Mouse (Mus musculus) ovary, adult 2 months (tissue): Measurements from ENCODE around the gene Krtap3-3. TPM values are rescaled to one million over a fixed set of nuclear protein-coding genes. Genes with fewer than 3 reads are reported as not detected.

Experiments used
- polyA plus RNA-seq: library from polyadenylated mRNA; depleted of rRNA; stranded (reverse); fragments of >200 nt; gene quantifications from 2 replicates; pipeline ENCODE4 v1.2.3, GENCODE M21; 2012; rRNA removed

Gene Krtap3-3
- not detected in 2 replicates for polyA plus RNA-seq

DNA sequence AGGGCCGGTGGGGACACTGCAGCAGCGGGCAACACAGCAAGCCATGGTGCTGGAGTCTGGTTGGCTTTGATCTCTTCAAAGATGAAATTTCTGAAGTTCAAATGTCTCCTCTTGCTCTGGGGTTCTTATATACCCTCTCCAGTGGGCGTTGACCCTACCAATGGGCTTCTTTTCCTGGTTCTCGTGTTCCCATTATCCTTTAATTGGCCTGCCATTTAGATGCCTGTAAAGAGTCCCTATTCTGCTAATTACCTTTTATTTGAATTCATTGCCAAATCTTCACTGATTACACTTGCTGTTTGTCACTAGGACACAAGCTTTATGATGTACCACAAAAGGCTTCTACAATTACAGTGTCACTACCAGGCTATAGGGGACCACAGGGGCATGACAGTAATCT, at the start of gene Krtap3-3:
Gene Krtap3-3 (minus strand): TSS at position 101 of the 400 bp plus-strand sequence.

DNA sequence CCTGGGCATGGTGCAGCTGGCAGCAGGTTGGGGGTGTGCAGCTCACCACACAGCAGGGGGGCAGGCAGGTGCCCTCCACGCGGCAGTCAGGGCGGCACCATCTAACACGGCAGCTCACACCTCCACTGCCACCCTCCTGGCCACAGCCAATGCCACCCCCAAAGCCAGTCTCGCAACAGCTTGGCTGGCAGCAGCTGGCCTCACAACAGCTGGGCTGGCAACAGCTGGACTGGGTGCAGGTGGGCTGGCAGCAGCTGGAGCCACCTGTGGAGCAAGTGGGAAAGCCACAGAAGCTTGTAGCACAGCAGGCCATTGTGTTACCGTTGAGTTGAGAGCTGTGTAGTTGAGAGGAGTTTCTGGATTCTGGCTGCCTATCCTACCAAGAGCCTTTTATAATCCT, 47.1 kb upstream of the Krtap3-3 start, which contains the start of gene Krtap9-3:
Gene Krtap9-3 (minus strand): TSS at position 364 of the 400 bp plus-strand sequence.

GRCm38 (mm10) chr11:99590981-99591380, 40.3 kb upstream of the Krtap3-3 start, which contains the start of gene Krtap1-3:
Gene Krtap1-3, minus strand, starts transcription at chr11:99591339.

DNA sequence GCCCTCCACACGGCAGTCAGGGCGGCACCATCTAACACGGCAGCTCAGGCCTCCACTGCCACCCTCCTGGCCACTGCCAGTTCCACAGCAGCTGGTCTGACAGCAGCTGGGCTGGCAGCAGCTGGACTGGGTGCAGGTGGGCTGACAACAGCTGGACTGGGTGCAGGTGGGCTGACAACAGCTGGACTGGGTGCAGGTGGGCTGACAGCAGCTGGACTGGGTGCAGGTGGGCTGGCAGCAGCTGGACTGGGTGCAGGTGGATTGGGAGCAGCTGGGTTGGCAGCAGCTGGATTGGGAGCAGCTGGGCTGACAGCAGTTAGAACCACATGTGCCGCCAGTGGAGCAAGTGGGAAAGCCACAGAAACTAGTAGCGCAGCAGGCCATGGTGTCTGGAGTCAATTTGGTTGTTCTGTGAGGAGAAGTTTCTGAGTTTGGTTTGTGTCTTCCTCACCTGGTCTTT, 32.6 kb upstream of the Krtap3-3 start, which contains the start of gene Krtap1-4:
Gene Krtap1-4 (minus strand): TSS at position 410 of the 460 bp plus-strand sequence.

DNA sequence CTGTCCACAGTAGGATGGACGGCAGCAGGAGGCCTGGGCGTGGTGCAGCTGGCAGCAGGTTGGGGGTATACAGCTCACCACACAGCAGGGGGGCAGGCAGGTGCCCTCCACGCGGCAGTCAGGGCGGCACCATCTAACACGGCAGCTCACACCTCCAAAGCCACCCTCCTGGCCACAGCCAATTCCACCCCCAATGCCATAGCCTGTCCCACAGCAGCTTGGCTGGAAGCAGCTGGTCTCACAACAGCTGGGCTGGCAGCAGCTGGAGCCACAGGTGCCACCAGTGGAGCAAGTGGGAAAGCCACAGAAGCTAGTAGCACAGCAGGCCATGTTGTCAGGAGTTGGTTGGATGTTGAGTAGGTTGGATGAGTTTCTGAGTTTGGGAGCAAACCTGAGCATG, 30.0 kb upstream of the Krtap3-3 start, which contains the start of gene Krtap1-5:
Gene Krtap1-5 (minus strand): TSS at position 381 of the 400 bp plus-strand sequence.

DNA sequence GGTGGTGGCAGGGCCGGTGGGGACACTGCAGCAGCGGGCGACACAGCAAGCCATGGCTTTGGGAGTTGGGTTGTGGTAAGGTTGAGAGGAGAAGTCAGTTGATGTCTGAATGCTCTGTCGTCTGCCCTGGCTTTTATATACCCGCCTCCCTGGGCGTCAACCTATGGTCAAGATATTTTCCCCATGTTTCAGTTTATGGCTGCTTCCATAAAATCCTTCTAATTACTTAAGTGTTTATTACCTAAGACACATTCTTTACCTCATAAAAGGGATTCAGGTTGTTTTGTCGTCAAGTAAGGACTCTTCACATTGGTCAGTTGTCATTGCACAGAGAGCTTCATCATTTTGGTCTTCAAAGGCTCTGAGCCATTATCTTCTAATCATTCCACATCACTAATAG, 15.9 kb upstream of the Krtap3-3 start, which contains the start of gene Krtap3-1:
Gene Krtap3-1 (minus strand): TSS at position 101 of the 400 bp plus-strand sequence.

GRCm38 (mm10) chr11:99559366-99559765, 8.7 kb upstream of the Krtap3-3 start, which contains the start of gene Gm11939:
Gene Gm11939, minus strand, starts transcription at chr11:99559466.

GRCm38 (mm10) chr11:99556753-99557152, 6.1 kb upstream of the Krtap3-3 start, which contains the start of gene Krtap3-2:
Gene Krtap3-2, minus strand, starts transcription at chr11:99556853.

DNA sequence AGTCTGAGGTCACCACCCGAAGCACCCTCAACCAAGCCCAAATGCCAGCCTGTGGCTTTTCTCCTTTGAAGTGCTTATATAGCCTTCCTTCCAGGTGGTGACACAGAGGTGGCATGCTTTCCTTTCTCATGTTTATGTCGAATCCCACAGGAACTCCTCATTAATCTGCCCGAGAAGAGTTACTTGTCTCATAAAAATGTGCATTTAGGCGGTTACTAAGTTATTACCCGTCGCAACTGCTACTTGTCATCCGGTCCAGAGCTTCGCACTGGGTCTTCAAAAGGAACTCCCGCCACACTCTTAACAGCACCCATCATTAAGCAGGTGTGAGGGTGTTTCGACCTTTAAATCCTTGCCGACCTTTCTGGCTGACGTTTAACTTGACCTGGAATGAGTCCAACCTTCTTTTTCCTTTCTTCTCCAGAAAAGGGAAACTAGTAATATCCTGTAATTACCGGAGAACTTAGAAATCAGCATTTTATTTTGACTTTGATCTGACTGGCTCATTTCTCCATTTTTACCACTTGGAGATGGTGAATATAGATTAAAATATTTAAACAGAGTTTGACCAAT, 29.3 kb downstream of the Krtap3-3 start, which contains the start of gene Krt39:
Gene Krt39 (minus strand): TSS at position 51 of the 573 bp plus-strand sequence.

Other genes starting within 250 kb of the Krtap3-3 start
- 0.15 TPM in 1 of 2 replicates, not detected in the other for gene Krt25, start 227.9 kb downstream of the Krtap3-3 start, polyA plus RNA-seq
- gene Krt26, start 212.9 kb downstream of the Krtap3-3 start, polyA plus RNA-seq: not detected in 2 replicates
- gene Krt27, start 199.8 kb downstream of the Krtap3-3 start, polyA plus RNA-seq: not detected in 2 replicates
- 0.08 TPM in 1 of 2 replicates, not detected in the other for gene Krt28, start 176.0 kb downstream of the Krtap3-3 start, polyA plus RNA-seq
- gene Krt10, start 161.5 kb downstream of the Krtap3-3 start, polyA plus RNA-seq: 1.5 TPM in 2 replicates
- 0.87 and 2.0 TPM in 2 replicates for gene Krt12, start 128.6 kb downstream of the Krtap3-3 start, polyA plus RNA-seq
- gene Krt20, start 112.7 kb downstream of the Krtap3-3 start, polyA plus RNA-seq: 0.58 and 0.64 TPM in 2 replicates
- gene Krt23, start 57.7 kb downstream of the Krtap3-3 start, polyA plus RNA-seq: 0.72 and 0.79 TPM in 2 replicates
- gene Krt39, start 29.5 kb downstream of the Krtap3-3 start, polyA plus RNA-seq: not detected in 2 replicates
- not detected in 2 replicates for gene Krt40, start 7.7 kb downstream of the Krtap3-3 start, polyA plus RNA-seq
- gene Krtap3-2, start 6.0 kb upstream of the Krtap3-3 start, polyA plus RNA-seq: not detected in 2 replicates
- gene Gm11939, start 8.6 kb upstream of the Krtap3-3 start, polyA plus RNA-seq: not detected in 2 replicates
- not detected in 2 replicates for gene Krtap3-1, start 15.8 kb upstream of the Krtap3-3 start, polyA plus RNA-seq
- gene Krtap1-5, start 30.2 kb upstream of the Krtap3-3 start, polyA plus RNA-seq: not detected in 2 replicates
- not detected in 2 replicates for gene Krtap1-4, start 32.8 kb upstream of the Krtap3-3 start, polyA plus RNA-seq
- not detected in 2 replicates for gene Krtap1-3, start 40.5 kb upstream of the Krtap3-3 start, polyA plus RNA-seq
- gene Krtap9-3, start 47.2 kb upstream of the Krtap3-3 start, polyA plus RNA-seq: not detected in 2 replicates
- gene Gm11938, start 52.4 kb upstream of the Krtap3-3 start, polyA plus RNA-seq: not detected in 2 replicates
- gene Gm11937, start 59.3 kb upstream of the Krtap3-3 start, polyA plus RNA-seq: not detected in 2 replicates
- gene Krtap2-4, start 64.0 kb upstream of the Krtap3-3 start, polyA plus RNA-seq: not detected in 2 replicates
- gene Gm11562, start 69.6 kb upstream of the Krtap3-3 start, polyA plus RNA-seq: 0.18 and 0.21 TPM in 2 replicates
- not detected in 2 replicates for gene Krtap4-1, start 77.4 kb upstream of the Krtap3-3 start, polyA plus RNA-seq
- not detected in 2 replicates for gene Krtap4-2, start 84.2 kb upstream of the Krtap3-3 start, polyA plus RNA-seq
- not detected in 2 replicates for gene Krtap4-7, start 93.2 kb upstream of the Krtap3-3 start, polyA plus RNA-seq
- not detected in 2 replicates for gene Gm11555, start 99.4 kb upstream of the Krtap3-3 start, polyA plus RNA-seq
- gene Gm11563, start 108.1 kb upstream of the Krtap3-3 start, polyA plus RNA-seq: not detected in 2 replicates
- 0.18 and 0.26 TPM in 2 replicates for gene Krtap4-6, start 115.1 kb upstream of the Krtap3-3 start, polyA plus RNA-seq
- gene Gm14190, start 139.9 kb upstream of the Krtap3-3 start, polyA plus RNA-seq: not detected in 2 replicates
- gene Gm14180, start 183.4 kb upstream of the Krtap3-3 start, polyA plus RNA-seq: not detected in 2 replicates
- gene Gm11595, start 222.0 kb upstream of the Krtap3-3 start, polyA plus RNA-seq: not detected in 2 replicates
- not detected in 2 replicates for gene Krtap4-8, start 229.8 kb upstream of the Krtap3-3 start, polyA plus RNA-seq
- gene Krtap4-9, start 234.3 kb upstream of the Krtap3-3 start, polyA plus RNA-seq: not detected in 2 replicates
- not detected in 2 replicates for gene Gm11596, start 242.6 kb upstream of the Krtap3-3 start, polyA plus RNA-seq
- not detected in 2 replicates for gene Gm11569, start 248.1 kb upstream of the Krtap3-3 start, polyA plus RNA-seq